8 mouse cellular contexts compared by ENCODE assay signal in genomic region chr10:59892977-59893376, GRCm38 (mm10). TPM values are rescaled to one million over a fixed set of nuclear protein-coding genes. Genes with fewer than 3 reads are reported as not detected.
DNase-seq lines count a peak whose midpoint lies in the region; ATAC-seq and TF ChIP-seq lines count a peak whose summit lies in the region.

No protein-coding gene starts in this region.

- peak; percentile 90 for TF ChIP-seq CTCF in bone marrow macrophage, adult 2 months (IDR thresholded peaks at IDR 0.05; ENCODE audit: low read depth, low read length)

- no peaks in the 10 kb centered on the region for H3K27me3 ChIP-seq in forebrain, embryonic 12.5 days
- H3K27me3 ChIP-seq in hindbrain, embryonic 16.5 days (replicated peaks; ENCODE audit: control insufficient read depth, insufficient read depth, low read length) = no peaks in the 10 kb centered on the region
- no peaks in the 10 kb centered on the region for H3K27me3 ChIP-seq in lung, embryonic 16.5 days (ENCODE audit: control insufficient read depth, insufficient read depth, low read depth, low read length)

- peak; percentile 73 for DNase-seq in right cerebral cortex, adult 18-20 months
- DNase-seq in right cerebral cortex, postnatal 36 days (ENCODE audit: low spot score in 2 of 2) = no peak
- peak; percentile 90 for DNase-seq in retina, postnatal 1 day
- DNase-seq in urinary bladder, postnatal 36 days (ENCODE audit: low spot score in 2 of 2) = no peak

- H3K4me1 ChIP-seq in bone marrow macrophage, adult 2 months (ENCODE audit: control insufficient read depth, insufficient read depth, low read length) = peaks cover 11% of the 10 kb centered on the region
- peaks cover 40% of the 10 kb centered on the region for H3K4me1 ChIP-seq in forebrain, embryonic 12.5 days
- H3K4me1 ChIP-seq in hindbrain, embryonic 16.5 days (ENCODE audit: control insufficient read depth, insufficient read depth, low read depth, low read length) = peaks cover 23% of the 10 kb centered on the region
- H3K4me1 ChIP-seq in lung, embryonic 16.5 days (replicated peaks; ENCODE audit: control insufficient read depth, insufficient read depth, low read length) = peaks cover 28% of the 10 kb centered on the region

- 35% methylated on average over 6 of the region's 6 CpGs for WGBS in forebrain, embryonic 12.5 days
- 28% methylated on average over 6 of the region's 6 CpGs for WGBS in hindbrain, embryonic 16.5 days
- WGBS in lung, embryonic 16.5 days = 38% methylated on average over 6 of the region's 6 CpGs

- peak; percentile 18; the same call in 1 of the 2 replicates for ATAC-seq in forebrain, embryonic 12.5 days (ENCODE audit: low FRiP score)
- ATAC-seq in hindbrain, embryonic 16.5 days = 0 out of 2 replicates have a peak, but pooled peaks have one; percentile 19
- ATAC-seq in lung, embryonic 16.5 days (ENCODE audit: low read depth) = peak; percentile 19; the same call in 1 of the 2 replicates

- no peak overlapping the region for H3K4me3 ChIP-seq in bone marrow macrophage, adult 2 months (ENCODE audit: insufficient read depth, low read length)
- H3K4me3 ChIP-seq in forebrain, embryonic 12.5 days (replicated peaks) = no peak overlapping the region
- H3K4me3 ChIP-seq in hindbrain, embryonic 16.5 days (ENCODE audit: low read length) = no peak overlapping the region
- H3K4me3 ChIP-seq in lung, embryonic 16.5 days (ENCODE audit: low read length) = no peak overlapping the region

- H3K9me3 ChIP-seq in forebrain, embryonic 12.5 days = no peaks in the 10 kb centered on the region
- no peaks in the 10 kb centered on the region for H3K9me3 ChIP-seq in hindbrain, embryonic 16.5 days (ENCODE audit: control insufficient read depth, low read length)
- H3K9me3 ChIP-seq in lung, embryonic 16.5 days (ENCODE audit: control insufficient read depth, low read length) = no peaks in the 10 kb centered on the region

- H3K27ac ChIP-seq in bone marrow macrophage, adult 2 months (ENCODE audit: insufficient read depth, low read depth, low read length) = no peak overlapping the region
- 0 out of 2 replicates have a peak overlapping the region, but pooled peaks have one; percentile 36 for H3K27ac ChIP-seq in forebrain, embryonic 12.5 days
- H3K27ac ChIP-seq in hindbrain, embryonic 16.5 days (ENCODE audit: low read depth, low read length) = peak overlapping the region; percentile 44; the same call in 1 of the 2 replicates
- no peak overlapping the region for H3K27ac ChIP-seq in lung, embryonic 16.5 days (ENCODE audit: low read length)

- no peak overlapping the region for H3K4me2 ChIP-seq in forebrain, embryonic 12.5 days
- H3K4me2 ChIP-seq in hindbrain, embryonic 16.5 days (ENCODE audit: low read length) = no peak overlapping the region
- H3K4me2 ChIP-seq in lung, embryonic 16.5 days (ENCODE audit: low read depth, low read length) = no peak overlapping the region

- no peak for TF ChIP-seq POLR2A in bone marrow macrophage, adult 2 months (IDR thresholded peaks at IDR 0.05; ENCODE audit: borderline replicate concordance, low read depth, low read length)

- H3K36me3 ChIP-seq in forebrain, embryonic 12.5 days (replicated peaks) = peaks cover 56% of the 10 kb centered on the region
- H3K36me3 ChIP-seq in hindbrain, embryonic 16.5 days (ENCODE audit: control insufficient read depth, insufficient read depth, low read length) = peaks cover 19% of the 10 kb centered on the region; the same call in 1 of the 2 replicates
- peaks cover 46% of the 10 kb centered on the region for H3K36me3 ChIP-seq in lung, embryonic 16.5 days (ENCODE audit: control insufficient read depth, insufficient read depth, low read length)

- H3K9ac ChIP-seq in forebrain, embryonic 12.5 days = no peak overlapping the region
- H3K9ac ChIP-seq in hindbrain, embryonic 16.5 days (ENCODE audit: low read depth, low read length) = no peak overlapping the region
- no peak overlapping the region for H3K9ac ChIP-seq in lung, embryonic 16.5 days (ENCODE audit: low read length)

RNA-seq across cellular contexts. Expression of gene Dnajb12, which starts 13.6 kb away (rescaled TPM):
- polyA plus RNA-seq in bone marrow macrophage, adult 2 months (2012; ENCODE audit: insufficient read depth, insufficient read length, missing spikeins) = 26.3 and 32.7 TPM in 2 replicates
- polyA plus RNA-seq in forebrain, embryonic 12.5 days (2016; fragmentation: Nextera tagmentation; extraction: Ambion mirVana) = 21.2 and 22.7 TPM in 2 replicates
- 20.6 and 23.7 TPM in 2 replicates for polyA plus RNA-seq in hindbrain, embryonic 16.5 days (2015; fragmentation: Nextera tagmentation; extraction: Ambion mirVana)
- polyA plus RNA-seq in lung, embryonic 16.5 days (2015; fragmentation: Nextera tagmentation; extraction: Ambion mirVana) = 24.2 and 27.1 TPM in 2 replicates

RNA-seq across cellular contexts. Expression of gene Ddit4, which starts 58.7 kb away (rescaled TPM):
- polyA plus RNA-seq in bone marrow macrophage, adult 2 months (2012; ENCODE audit: insufficient read depth, insufficient read length, missing spikeins) = 3.4 and 3.5 TPM in 2 replicates
- 58.9 and 61.6 TPM in 2 replicates for polyA plus RNA-seq in forebrain, embryonic 12.5 days (2016; fragmentation: Nextera tagmentation; extraction: Ambion mirVana)
- polyA plus RNA-seq in hindbrain, embryonic 16.5 days (2015; fragmentation: Nextera tagmentation; extraction: Ambion mirVana) = 75.3 and 97.1 TPM in 2 replicates
- polyA plus RNA-seq in lung, embryonic 16.5 days (2015; fragmentation: Nextera tagmentation; extraction: Ambion mirVana) = 36.3 and 39.3 TPM in 2 replicates

Comparison
In these comparisons a context has a peak if more than half of its experiments do, and no peak if none do; other contexts are left out.
1. DNase-seq: peak in right cerebral cortex, adult 18-20 months (single experiment) and retina, postnatal 1 day (single experiment); none in right cerebral cortex, postnatal 36 days (0 of 2) and urinary bladder, postnatal 36 days (0 of 2).
2. H3K27ac ChIP-seq: peak in forebrain, embryonic 12.5 days (single experiment) and hindbrain, embryonic 16.5 days (single experiment); none in bone marrow macrophage, adult 2 months (single experiment) and lung, embryonic 16.5 days (single experiment).
3. Peak in every context shown above with its lines, with median percentiles within 50 percentile points of each other: ATAC-seq.